Mouse (Mus musculus): Measurements from ENCODE around the gene Acbd3. TPM values are rescaled to one million over a fixed set of nuclear protein-coding genes. Genes with fewer than 3 reads are reported as not detected.
A peak's percentile ranks its signal among the peaks of the same experiment; 100 is the strongest.

Gene Acbd3
- polyA plus RNA-seq, 1 experiment from 2014 or later = 24.5 TPM

GRCm38 (mm10) chr1:180723701-180724238 is 2.1 kb upstream of the Acbd3 start:
- Histone ChIP-seq H3K27ac (no peak overlapping the region), H3K4me3 (no peak overlapping the region), H3K9me3 (no peaks in the 10 kb centered on the region), H3K27me3 (ENCODE audit: insufficient read depth, poor library complexity, severe bottlenecking) (no peaks in the 10 kb centered on the region), H3K36me3 (no peaks in the 10 kb centered on the region), H3K4me1 (peaks cover 21% of the 10 kb centered on the region; the same call in 1 of the 2 replicates)
- DNase-seq (ENCODE audit: low spot score) = no peak
- 39% methylated on average over 1 of the region's 1 CpGs for WGBS

GRCm38 (mm10) chr1:180726183-180726582 is 340 bp downstream of the Acbd3 start:
- WGBS = under 1% methylated on average over 42 of the region's 42 CpGs

GRCm38 (mm10) chr1:180729231-180729630 is 3.4 kb downstream of the Acbd3 start:
- no peaks in the 10 kb centered on the region for H3K27me3 ChIP-seq (ENCODE audit: insufficient read depth, poor library complexity, severe bottlenecking)
- WGBS = 90% methylated on average over 3 of the region's 3 CpGs

More at GRCm38 (mm10) chr1:180726183-180726582, 340 bp downstream of the Acbd3 start:
- Histone ChIP-seq H3K4me3 (peak overlapping the region; percentile 97), H3K27ac (peak overlapping the region; percentile 99), H3K27me3 (ENCODE audit: insufficient read depth, poor library complexity, severe bottlenecking) (no peaks in the 10 kb centered on the region), H3K36me3 (no peaks in the 10 kb centered on the region), H3K4me1 (peaks cover 30% of the 10 kb centered on the region), H3K9me3 (no peaks in the 10 kb centered on the region)
- no peak for DNase-seq (ENCODE audit: low spot score)

GRCm38 (mm10) chr1:180747827-180748226 is 22.0 kb downstream of the Acbd3 start:
- Histone ChIP-seq H3K36me3 (peaks cover 79% of the 10 kb centered on the region), H3K9me3 (no peaks in the 10 kb centered on the region), H3K27me3 (ENCODE audit: insufficient read depth, poor library complexity, severe bottlenecking) (no peaks in the 10 kb centered on the region), H3K27ac (no peak overlapping the region), H3K4me3 (no peak overlapping the region), H3K4me1 (no peaks in the 10 kb centered on the region)
- no peak for DNase-seq (ENCODE audit: low spot score)

More at GRCm38 (mm10) chr1:180729231-180729630, 3.4 kb downstream of the Acbd3 start:
- Histone ChIP-seq H3K4me3 (no peak overlapping the region), H3K27ac (no peak overlapping the region), H3K36me3 (peaks cover 7% of the 10 kb centered on the region), H3K9me3 (no peaks in the 10 kb centered on the region), H3K4me1 (peaks cover 30% of the 10 kb centered on the region)
- peak; percentile 53 for DNase-seq (ENCODE audit: low spot score)

- Histone ChIP-seq H3K9me3 (no peaks in the 10 kb centered on the region), H3K27ac (no peak overlapping the region), H3K4me3 (no peak overlapping the region), H3K36me3 (peaks cover 59% of the 10 kb centered on the region), H3K27me3 (ENCODE audit: insufficient read depth, poor library complexity, severe bottlenecking) (no peaks in the 10 kb centered on the region), H3K4me1 (no peaks in the 10 kb centered on the region)
- 90% methylated on average over 11 of the region's 11 CpGs for WGBS
- DNase-seq (ENCODE audit: low spot score) = no peak
These were observed 26.3 kb downstream of the Acbd3 start for GRCm38 (mm10) chr1:180752115-180752514.

GRCm38 (mm10) chr1:180754376-180754775 is 28.5 kb downstream of the Acbd3 start:
- no peak for DNase-seq (ENCODE audit: low spot score)
- Histone ChIP-seq H3K36me3 (peaks cover 38% of the 10 kb centered on the region), H3K27me3 (ENCODE audit: insufficient read depth, poor library complexity, severe bottlenecking) (no peaks in the 10 kb centered on the region), H3K4me1 (no peaks in the 10 kb centered on the region), H3K9me3 (no peaks in the 10 kb centered on the region), H3K4me3 (no peak overlapping the region), H3K27ac (no peak overlapping the region)
- 91% methylated on average over 8 of the region's 8 CpGs for WGBS

GRCm38 (mm10) chr1:180756711-180757110 is 30.9 kb downstream of the Acbd3 start:
- no peaks in the 10 kb centered on the region for H3K9me3 ChIP-seq
- 93% methylated on average over 2 of the region's 2 CpGs for WGBS

GRCm38 (mm10) chr1:180757252-180757955 is 31.6 kb downstream of the Acbd3 start:
- DNase-seq (ENCODE audit: low spot score) = no peak
- peaks cover 25% of the 10 kb centered on the region for H3K36me3 ChIP-seq
- no peaks in the 10 kb centered on the region for H3K9me3 ChIP-seq
- 0 out of 2 replicates have a peak, but pooled peaks cover 5% of the 10 kb centered on the region for H3K4me1 ChIP-seq
- WGBS = 81% methylated on average over 3 of the region's 3 CpGs
- no peak overlapping the region for H3K27ac ChIP-seq
- H3K27me3 ChIP-seq (ENCODE audit: insufficient read depth, poor library complexity, severe bottlenecking) = peaks cover 9% of the 10 kb centered on the region; the same call in 1 of the 2 replicates
- H3K4me3 ChIP-seq = no peak overlapping the region

More at GRCm38 (mm10) chr1:180756711-180757110, 30.9 kb downstream of the Acbd3 start:
- Histone ChIP-seq H3K36me3 (peaks cover 32% of the 10 kb centered on the region), H3K4me3 (no peak overlapping the region), H3K27ac (no peak overlapping the region), H3K27me3 (ENCODE audit: insufficient read depth, poor library complexity, severe bottlenecking) (peaks cover 2% of the 10 kb centered on the region; the same call in 1 of the 2 replicates), H3K4me1 (no peaks in the 10 kb centered on the region)
- DNase-seq (ENCODE audit: low spot score) = no peak

GRCm38 (mm10) chr1:180757956-180758520 is 32.2 kb downstream of the Acbd3 start:
- WGBS = 83% methylated on average over 7 of the region's 7 CpGs
- peaks cover 15% of the 10 kb centered on the region for H3K27me3 ChIP-seq (ENCODE audit: insufficient read depth, poor library complexity, severe bottlenecking)
- no peak overlapping the region for H3K4me3 ChIP-seq
- H3K9me3 ChIP-seq = no peaks in the 10 kb centered on the region
- peaks cover 6% of the 10 kb centered on the region; the same call in 1 of the 2 replicates for H3K4me1 ChIP-seq
- H3K36me3 ChIP-seq = peaks cover 19% of the 10 kb centered on the region
- H3K27ac ChIP-seq = no peak overlapping the region
- no peak for DNase-seq (ENCODE audit: low spot score)

GRCm38 (mm10) chr1:180762180-180762579 is 36.3 kb downstream of the Acbd3 start:
- no peaks in the 10 kb centered on the region for H3K9me3 ChIP-seq
- H3K36me3 ChIP-seq = no peaks in the 10 kb centered on the region
- no peak overlapping the region for H3K27ac ChIP-seq
- H3K4me3 ChIP-seq = no peak overlapping the region
- no peak for DNase-seq (ENCODE audit: low spot score)
- H3K4me1 ChIP-seq = peaks cover 14% of the 10 kb centered on the region
- H3K27me3 ChIP-seq (ENCODE audit: insufficient read depth, poor library complexity, severe bottlenecking) = peaks cover 26% of the 10 kb centered on the region
- WGBS = 76% methylated on average over 11 of the region's 11 CpGs

- Histone ChIP-seq H3K36me3 (no peaks in the 10 kb centered on the region), H3K27me3 (ENCODE audit: insufficient read depth, poor library complexity, severe bottlenecking) (peaks cover 26% of the 10 kb centered on the region), H3K9me3 (no peaks in the 10 kb centered on the region), H3K4me1 (peaks cover 17% of the 10 kb centered on the region), H3K27ac (no peak overlapping the region), H3K4me3 (peak overlapping the region; percentile 61; the same call in 1 of the 2 replicates)
- DNase-seq (ENCODE audit: low spot score) = no peak
- 73% methylated on average over 8 of the region's 8 CpGs for WGBS
These were observed 36.8 kb downstream of the Acbd3 start for GRCm38 (mm10) chr1:180762679-180763078.

- DNase-seq (ENCODE audit: low spot score) = no peak
- Histone ChIP-seq H3K4me3 (peak overlapping the region; percentile 61), H3K4me1 (peaks cover 24% of the 10 kb centered on the region), H3K27ac (0 out of 2 replicates have a peak overlapping the region, but pooled peaks have one; percentile 38), H3K9me3 (no peaks in the 10 kb centered on the region), H3K36me3 (no peaks in the 10 kb centered on the region), H3K27me3 (ENCODE audit: insufficient read depth, poor library complexity, severe bottlenecking) (peaks cover 26% of the 10 kb centered on the region)
- 11% methylated on average over 14 of the region's 14 CpGs for WGBS
These were observed 37.5 kb downstream of the Acbd3 start for GRCm38 (mm10) chr1:180763307-180763706.

GRCm38 (mm10) chr1:180763828-180764227 is 38.0 kb downstream of the Acbd3 start:
- Histone ChIP-seq H3K4me3 (peak overlapping the region; percentile 61), H3K36me3 (no peaks in the 10 kb centered on the region), H3K27ac (peak overlapping the region; percentile 38; the same call in 1 of the 2 replicates), H3K4me1 (peaks cover 29% of the 10 kb centered on the region), H3K27me3 (ENCODE audit: insufficient read depth, poor library complexity, severe bottlenecking) (peaks cover 26% of the 10 kb centered on the region), H3K9me3 (no peaks in the 10 kb centered on the region)
- 2% methylated on average over 11 of the region's 11 CpGs for whole genome bisulfite sequencing
- peak; percentile 88 for DNase-seq (ENCODE audit: low spot score)

Data from heart, embryonic 10.5 days (tissue).